Mouse (Mus musculus) small intestine, adult 2 months (tissue): ENCODE results near the gene Nprl2.

Source experiments
- CTCF ChIP-seq: fragments of 200-500 bp; IDR thresholded peaks from 2 replicates; pipeline ENCODE4 v1.5.1; 2012; ENCODE audit warnings: low read depth, mild to moderate bottlenecking, control low read depth, inconsistent platforms, low read length, moderate library complexity, mixed read lengths; ENCODE audit not compliant: insufficient replicate concordance, insufficient read length; ENCODE audit errors: extremely low read depth
- POLR2A ChIP-seq: fragments of 200-500 bp; IDR thresholded peaks from 2 replicates; pipeline ENCODE4 v1.6.1; 2012; ENCODE audit warnings: low read depth, mild to moderate bottlenecking, control low read depth, inconsistent platforms, low read length, moderate library complexity

DNA sequence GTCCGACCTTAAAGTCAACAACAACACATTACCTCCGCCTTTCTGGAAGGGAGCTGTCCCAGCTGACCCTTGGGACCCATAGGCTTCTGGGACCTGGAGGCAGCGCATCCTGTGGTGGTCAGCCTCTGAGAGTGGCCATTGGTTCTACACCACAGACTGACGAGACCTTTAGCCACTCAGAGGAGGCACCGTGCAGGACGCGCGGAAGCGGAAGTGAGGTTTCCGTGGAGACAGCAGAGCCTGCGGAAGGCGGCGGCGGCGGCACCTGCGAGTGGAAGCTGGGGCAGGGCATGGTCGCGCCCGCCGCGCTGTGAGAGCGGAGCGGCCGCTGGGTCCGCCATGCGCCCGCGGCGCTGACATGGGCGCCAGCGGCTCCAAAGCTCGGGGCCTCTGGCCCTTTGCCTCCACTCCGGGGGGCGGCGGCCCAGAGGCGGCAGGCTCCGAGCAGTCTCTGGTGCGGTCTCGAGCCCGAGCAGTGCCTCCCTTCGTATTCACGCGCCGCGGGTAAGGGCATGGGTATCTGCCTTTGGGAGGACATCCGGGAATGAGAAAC is 21.1 kb downstream of the Nprl2 start, which contains the start of gene Tusc2:
- TF ChIP-seq POLR2A (peak; percentile 69), CTCF (no peak)
